Mouse (Mus musculus): ENCODE data around the gene Rerg.

The Rerg gene

DNA sequence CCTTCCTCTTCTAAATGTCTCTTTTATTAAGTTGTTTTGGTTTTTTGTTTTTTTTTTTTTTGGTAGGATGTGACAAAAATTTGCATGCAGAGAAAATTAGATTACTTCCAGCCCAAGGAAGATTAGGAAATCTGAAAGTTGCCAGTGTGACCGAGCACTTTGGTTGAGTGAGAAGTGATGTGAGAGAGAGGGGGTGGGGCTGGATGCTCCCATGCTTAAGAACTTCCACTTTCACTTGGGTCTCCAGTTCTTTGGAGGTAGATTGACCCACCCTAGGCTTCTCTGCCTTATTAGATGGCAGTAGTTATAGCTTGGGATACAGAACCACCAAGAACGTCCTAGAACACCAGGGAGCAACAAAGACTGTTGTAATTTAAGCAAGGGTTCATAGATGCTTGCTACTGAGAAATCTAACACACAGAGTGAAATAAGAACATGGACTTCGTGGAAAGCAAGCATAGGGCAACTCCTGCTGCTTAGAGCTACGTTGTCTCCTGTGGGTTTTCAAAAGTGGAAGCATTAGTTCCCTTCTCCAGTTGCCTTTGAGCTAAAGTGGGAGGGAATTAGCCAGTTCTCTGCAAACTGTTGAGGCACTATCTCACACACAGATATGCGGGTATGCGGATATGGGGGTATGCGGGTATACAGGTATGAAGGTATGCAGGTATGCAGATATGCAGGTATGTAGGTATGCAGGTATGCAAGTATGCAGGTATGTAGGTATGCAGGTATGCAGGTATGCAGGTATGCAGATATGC is 152.9 kb downstream of the Rerg start:
- no peak for DNase-seq (ENCODE audit: extremely low spot score, low spot score)

GRCm38 (mm10) chr6:137014346-137014745 is 156.0 kb downstream of the Rerg start:
- DNase-seq (ENCODE audit: extremely low spot score, low spot score): no peak

GRCm38 (mm10) chr6:137011187-137011586 is 159.1 kb downstream of the Rerg start:
- DNase-seq (ENCODE audit: extremely low spot score, low spot score): no peak
